Mouse (Mus musculus): ENCODE results near the gene Ccdc137. TPM values are rescaled to one million over a fixed set of nuclear protein-coding genes. Genes with fewer than 3 reads are reported as not detected.

The Ccdc137 gene
- polyA plus RNA-seq, 1 experiment from 2014 or later: 32.6 TPM

DNA sequence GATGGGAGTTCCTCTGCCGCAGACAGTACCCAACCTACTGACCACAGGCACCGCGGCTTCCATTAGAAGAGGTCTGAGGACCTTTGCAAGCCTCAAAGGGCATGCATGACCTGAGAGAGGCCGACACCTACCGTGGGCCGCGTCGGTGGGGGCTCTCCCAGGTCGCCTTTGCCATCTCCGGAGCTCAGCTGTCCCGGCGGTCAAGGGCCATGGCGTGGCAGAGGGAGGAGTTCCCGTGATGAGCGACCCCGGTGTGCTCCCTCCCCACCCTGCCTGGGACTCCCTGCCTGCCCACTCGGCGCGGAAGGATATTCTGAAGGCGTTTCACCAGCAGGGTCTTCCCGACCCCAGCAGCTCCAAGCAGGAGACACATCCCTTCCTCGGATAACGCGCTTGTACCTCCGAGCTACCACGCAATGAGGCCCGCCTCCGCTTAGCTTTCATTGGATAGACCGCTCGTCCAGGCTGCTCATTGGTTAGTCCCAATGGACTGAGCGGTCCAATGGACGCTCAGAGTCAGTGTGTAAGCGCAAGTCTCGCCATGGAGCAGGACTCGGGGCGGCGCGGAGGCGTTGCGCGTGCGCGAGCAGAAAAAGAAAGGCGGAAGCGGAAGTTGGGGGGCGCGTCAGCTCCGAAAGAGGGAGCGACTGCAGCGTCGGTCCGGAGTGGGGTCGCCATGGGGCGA, 9.3 kb downstream of the Ccdc137 start, which contains the start of gene Arl16:
TSS of gene Arl16 (minus strand) at position 557 of the 685 bp plus-strand sequence.
- ATAC-seq (ENCODE audit: insufficient number of reproducible peaks, low FRiP score, low TSS enrichment, low read depth) (peak; percentile 100), DNase-seq (ENCODE audit: low spot score) (peak; percentile 97)
- peak within 1 kb of the TSS; percentile 82 for H3K9ac ChIP-seq (ENCODE audit: low read length)
- peaks cover 8% of the 10 kb centered on the region for H3K36me3 ChIP-seq (ENCODE audit: control insufficient read depth, insufficient read depth, low read length)
- peak within 1 kb of the TSS; percentile 90 for H3K4me3 ChIP-seq (ENCODE audit: low read depth, low read length)
- H3K4me2 ChIP-seq (ENCODE audit: low read depth, severe bottlenecking): peak within 1 kb of the TSS; percentile 94
- H3K4me1 ChIP-seq (ENCODE audit: control insufficient read depth, insufficient read depth, low read length): peaks cover 4% of the 10 kb centered on the region; the same call in 1 of the 2 replicates
- WGBS: 0% methylated on average over 53 of the region's 54 CpGs
- H3K9me3 ChIP-seq (ENCODE audit: control insufficient read depth, low read length): no peaks in the 10 kb centered on the region
- no peaks in the 10 kb centered on the region for H3K27me3 ChIP-seq (ENCODE audit: control insufficient read depth, insufficient read depth, low read length)
- H3K27ac ChIP-seq (replicated peaks; ENCODE audit: low read depth, low read length): 0 out of 2 replicates have a peak within 1 kb of the TSS, but pooled peaks have one; percentile 40

DNA sequence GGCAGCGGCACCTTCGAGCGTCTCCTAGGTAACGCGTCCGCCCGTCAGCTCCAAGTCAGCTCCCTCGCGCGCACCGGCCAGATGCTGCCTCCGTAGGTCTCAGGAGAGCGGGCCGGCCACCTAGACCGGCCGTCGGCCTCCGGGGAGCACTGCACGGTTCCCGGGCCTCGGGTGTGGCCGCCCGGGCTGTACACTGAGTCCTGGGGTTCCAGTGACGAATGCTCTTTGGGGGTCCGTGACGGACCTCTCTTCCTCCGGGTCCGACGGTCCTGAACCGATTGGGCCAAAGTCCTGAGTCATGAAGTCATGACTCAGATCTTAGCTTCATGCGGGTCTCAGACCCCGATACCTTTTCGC, 9.8 kb downstream of the Ccdc137 start:
- H3K9me3 ChIP-seq (ENCODE audit: control insufficient read depth, low read length): no peaks in the 10 kb centered on the region
- H3K4me1 ChIP-seq (ENCODE audit: control insufficient read depth, insufficient read depth, low read length): peaks cover 4% of the 10 kb centered on the region; the same call in 1 of the 2 replicates
- peaks cover 10% of the 10 kb centered on the region for H3K36me3 ChIP-seq (ENCODE audit: control insufficient read depth, insufficient read depth, low read length)
- DNase-seq (ENCODE audit: low spot score) (no peak), ATAC-seq (ENCODE audit: insufficient number of reproducible peaks, low FRiP score, low TSS enrichment, low read depth) (no peak)
- peak overlapping the region; percentile 78 for H3K4me2 ChIP-seq (ENCODE audit: low read depth, severe bottlenecking)
- H3K27me3 ChIP-seq (ENCODE audit: control insufficient read depth, insufficient read depth, low read length): no peaks in the 10 kb centered on the region
- H3K4me3 ChIP-seq (ENCODE audit: low read depth, low read length): peak overlapping the region; percentile 90
- peak overlapping the region; percentile 52 for H3K9ac ChIP-seq (ENCODE audit: low read length)
- no peak overlapping the region for H3K27ac ChIP-seq (replicated peaks; ENCODE audit: low read depth, low read length)
- WGBS: 1% methylated on average over 33 of the region's 33 CpGs

GRCm38 (mm10) chr11:120472052-120472451, 14.1 kb downstream of the Ccdc137 start:
- ATAC-seq (ENCODE audit: insufficient number of reproducible peaks, low FRiP score, low TSS enrichment, low read depth): no peak
- Histone ChIP-seq H3K9me3 (ENCODE audit: control insufficient read depth, low read length) (no peaks in the 10 kb centered on the region), H3K9ac (ENCODE audit: low read length) (no peak overlapping the region), H3K4me2 (ENCODE audit: low read depth, severe bottlenecking) (no peak overlapping the region), H3K27ac (replicated peaks; ENCODE audit: low read depth, low read length) (no peak overlapping the region), H3K4me3 (ENCODE audit: low read depth, low read length) (no peak overlapping the region), H3K4me1 (ENCODE audit: control insufficient read depth, insufficient read depth, low read length) (peaks cover 4% of the 10 kb centered on the region; the same call in 1 of the 2 replicates), H3K27me3 (ENCODE audit: control insufficient read depth, insufficient read depth, low read length) (no peaks in the 10 kb centered on the region), H3K36me3 (ENCODE audit: control insufficient read depth, insufficient read depth, low read length) (peaks cover 17% of the 10 kb centered on the region)
- DNase-seq (ENCODE audit: low spot score): no peak
- whole genome bisulfite sequencing: 94% methylated on average over 6 of the region's 6 CpGs

DNA sequence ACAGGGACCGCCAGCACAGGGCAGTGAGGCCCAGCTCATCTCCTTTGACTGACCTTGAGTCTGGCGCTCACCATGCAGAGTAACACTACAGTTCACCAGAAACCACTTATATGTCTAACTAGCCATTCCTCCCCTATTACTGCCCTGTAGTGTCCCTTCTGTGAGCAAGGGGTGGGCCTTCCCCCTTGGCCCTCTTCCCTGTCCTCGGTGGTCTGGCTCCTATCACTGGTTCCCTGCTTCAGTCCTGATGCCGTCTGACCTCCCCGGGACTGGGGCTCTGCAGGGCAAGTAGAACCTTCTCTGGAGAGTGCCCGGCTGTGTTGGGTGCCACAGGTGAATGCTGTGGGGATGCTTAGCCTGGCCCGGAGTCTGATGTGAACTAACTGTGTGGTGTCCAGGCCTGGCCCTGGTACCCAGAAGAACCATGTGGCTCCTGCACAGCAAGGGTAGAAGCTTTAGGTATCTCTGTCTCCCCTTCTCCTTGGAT, 25.6 kb downstream of the Ccdc137 start:
- ATAC-seq (ENCODE audit: insufficient number of reproducible peaks, low FRiP score, low TSS enrichment, low read depth): no peak
- Histone ChIP-seq H3K9me3 (ENCODE audit: control insufficient read depth, low read length) (no peaks in the 10 kb centered on the region), H3K27me3 (ENCODE audit: control insufficient read depth, insufficient read depth, low read length) (no peaks in the 10 kb centered on the region), H3K4me2 (ENCODE audit: low read depth, severe bottlenecking) (peak overlapping the region; percentile 93; the same call in 1 of the 2 replicates), H3K4me1 (ENCODE audit: control insufficient read depth, insufficient read depth, low read length) (peaks cover 10% of the 10 kb centered on the region), H3K9ac (ENCODE audit: low read length) (peak overlapping the region; percentile 94), H3K36me3 (ENCODE audit: control insufficient read depth, insufficient read depth, low read length) (peaks cover 40% of the 10 kb centered on the region), H3K27ac (replicated peaks; ENCODE audit: low read depth, low read length) (no peak overlapping the region; the same call in 1 of the 2 replicates), H3K4me3 (ENCODE audit: low read depth, low read length) (no peak overlapping the region)
- DNase-seq (ENCODE audit: low spot score): no peak
- 92% methylated on average over 7 of the region's 7 CpGs for WGBS

- WGBS: under 1% methylated on average over 60 of the region's 60 CpGs
- H3K4me3 ChIP-seq (ENCODE audit: low read depth, low read length): peak within 1 kb of the TSS; percentile 97
- peak within 1 kb of the TSS; percentile 94 for H3K9ac ChIP-seq (ENCODE audit: low read length)
- DNase-seq (ENCODE audit: low spot score) (peak; percentile 93), ATAC-seq (ENCODE audit: insufficient number of reproducible peaks, low FRiP score, low TSS enrichment, low read depth) (peak; percentile 87)
- H3K4me1 ChIP-seq (ENCODE audit: control insufficient read depth, insufficient read depth, low read length): peaks cover 10% of the 10 kb centered on the region
- peaks cover 31% of the 10 kb centered on the region for H3K36me3 ChIP-seq (ENCODE audit: control insufficient read depth, insufficient read depth, low read length)
- H3K27me3 ChIP-seq (ENCODE audit: control insufficient read depth, insufficient read depth, low read length): no peaks in the 10 kb centered on the region
- no peaks in the 10 kb centered on the region for H3K9me3 ChIP-seq (ENCODE audit: control insufficient read depth, low read length)
- peak within 1 kb of the TSS; percentile 60 for H3K27ac ChIP-seq (replicated peaks; ENCODE audit: low read depth, low read length)
- peak within 1 kb of the TSS; percentile 93 for H3K4me2 ChIP-seq (ENCODE audit: low read depth, severe bottlenecking)
These were observed 26.5 kb downstream of the Ccdc137 start, which contains the start of gene Mrpl12 for GRCm38 (mm10) chr11:120484265-120484981. Gene Mrpl12 (plus strand): TSS chr11:120484613.

DNA sequence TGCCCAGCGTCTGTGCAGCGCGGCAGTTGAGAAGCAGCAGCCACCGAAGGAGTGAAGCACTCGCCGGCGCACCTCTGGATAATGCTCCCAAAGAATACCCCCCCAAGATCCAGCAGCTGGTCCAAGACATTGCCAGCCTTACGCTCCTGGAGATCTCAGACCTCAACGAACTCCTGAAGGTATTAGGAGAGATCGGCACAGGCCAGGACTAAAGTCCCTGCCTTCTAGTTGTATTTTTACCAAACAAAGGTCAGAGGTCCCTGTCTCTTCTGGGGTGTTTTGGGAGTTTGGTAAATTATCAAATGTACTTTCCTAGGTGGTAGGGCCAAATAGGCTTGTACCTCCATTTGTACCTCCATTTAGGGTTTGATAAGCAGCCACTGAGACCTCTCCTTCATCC, 27.3 kb downstream of the Ccdc137 start:
- peak overlapping the region; percentile 93 for H3K4me2 ChIP-seq (ENCODE audit: low read depth, severe bottlenecking)
- ATAC-seq (ENCODE audit: insufficient number of reproducible peaks, low FRiP score, low TSS enrichment, low read depth) (no peak), DNase-seq (ENCODE audit: low spot score) (no peak)
- H3K4me3 ChIP-seq (ENCODE audit: low read depth, low read length): peak overlapping the region; percentile 97
- WGBS: 10% methylated on average over 10 of the region's 10 CpGs
- no peaks in the 10 kb centered on the region for H3K27me3 ChIP-seq (ENCODE audit: control insufficient read depth, insufficient read depth, low read length)
- peak overlapping the region; percentile 94 for H3K9ac ChIP-seq (ENCODE audit: low read length)
- peak overlapping the region; percentile 12; the same call in 1 of the 2 replicates for H3K27ac ChIP-seq (replicated peaks; ENCODE audit: low read depth, low read length)
- peaks cover 14% of the 10 kb centered on the region for H3K4me1 ChIP-seq (ENCODE audit: control insufficient read depth, insufficient read depth, low read length)
- H3K36me3 ChIP-seq (ENCODE audit: control insufficient read depth, insufficient read depth, low read length): peaks cover 29% of the 10 kb centered on the region
- no peaks in the 10 kb centered on the region for H3K9me3 ChIP-seq (ENCODE audit: control insufficient read depth, low read length)

GRCm38 (mm10) chr11:120488516-120488915, 30.6 kb downstream of the Ccdc137 start:
- no peaks in the 10 kb centered on the region for H3K27me3 ChIP-seq (ENCODE audit: control insufficient read depth, insufficient read depth, low read length)
- ATAC-seq (ENCODE audit: insufficient number of reproducible peaks, low FRiP score, low TSS enrichment, low read depth) (no peak), DNase-seq (ENCODE audit: low spot score) (no peak)
- WGBS: 79% methylated on average over 4 of the region's 4 CpGs
- H3K9ac ChIP-seq (ENCODE audit: low read length): no peak overlapping the region
- H3K4me3 ChIP-seq (ENCODE audit: low read depth, low read length): no peak overlapping the region
- H3K9me3 ChIP-seq (ENCODE audit: control insufficient read depth, low read length): no peaks in the 10 kb centered on the region
- H3K27ac ChIP-seq (replicated peaks; ENCODE audit: low read depth, low read length): no peak overlapping the region
- peaks cover 15% of the 10 kb centered on the region for H3K36me3 ChIP-seq (ENCODE audit: control insufficient read depth, insufficient read depth, low read length)
- H3K4me1 ChIP-seq (ENCODE audit: control insufficient read depth, insufficient read depth, low read length): peaks cover 29% of the 10 kb centered on the region
- H3K4me2 ChIP-seq (ENCODE audit: low read depth, severe bottlenecking): no peak overlapping the region

- no peak overlapping the region for H3K4me2 ChIP-seq (ENCODE audit: low read depth, severe bottlenecking)
- 59% methylated on average over 4 of the region's 4 CpGs for WGBS
- H3K9ac ChIP-seq (ENCODE audit: low read length): no peak overlapping the region
- peaks cover 15% of the 10 kb centered on the region for H3K36me3 ChIP-seq (ENCODE audit: control insufficient read depth, insufficient read depth, low read length)
- ATAC-seq (ENCODE audit: insufficient number of reproducible peaks, low FRiP score, low TSS enrichment, low read depth) (no peak; the same call in 1 of the 2 replicates), DNase-seq (ENCODE audit: low spot score) (peak; percentile 75)
- no peaks in the 10 kb centered on the region for H3K27me3 ChIP-seq (ENCODE audit: control insufficient read depth, insufficient read depth, low read length)
- H3K4me1 ChIP-seq (ENCODE audit: control insufficient read depth, insufficient read depth, low read length): peaks cover 27% of the 10 kb centered on the region
- no peak overlapping the region for H3K27ac ChIP-seq (replicated peaks; ENCODE audit: low read depth, low read length)
- no peak overlapping the region for H3K4me3 ChIP-seq (ENCODE audit: low read depth, low read length)
- no peaks in the 10 kb centered on the region for H3K9me3 ChIP-seq (ENCODE audit: control insufficient read depth, low read length)
These were observed 31.3 kb downstream of the Ccdc137 start for GRCm38 (mm10) chr11:120489054-120489761.

All from limb, embryonic 11.5 days (tissue).